Mouse (Mus musculus): ENCODE measurements around the gene Qtrt1.

Gene Qtrt1

DNA sequence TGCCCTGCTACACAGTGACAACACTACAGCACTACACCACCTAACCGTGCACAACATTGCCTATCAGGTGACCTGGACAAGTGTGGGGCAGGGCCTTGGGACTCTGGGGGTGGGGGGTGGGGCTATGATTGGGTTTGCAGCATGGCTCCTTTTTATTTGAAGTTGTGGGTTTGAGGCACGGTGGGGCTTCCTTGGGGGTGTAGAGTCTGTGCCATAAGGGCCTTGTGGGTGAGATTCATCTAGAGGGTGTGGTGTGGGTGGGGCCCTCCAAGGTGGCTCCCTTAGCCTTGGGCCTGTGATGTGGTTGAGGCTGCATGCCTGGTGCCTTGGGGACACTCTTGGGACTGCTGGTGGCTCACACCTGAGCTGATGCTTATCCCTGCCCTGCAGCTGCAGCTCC, 8.0 kb downstream of the Qtrt1 start:
- no peak for DNase-seq (ENCODE audit: low spot score)

DNA sequence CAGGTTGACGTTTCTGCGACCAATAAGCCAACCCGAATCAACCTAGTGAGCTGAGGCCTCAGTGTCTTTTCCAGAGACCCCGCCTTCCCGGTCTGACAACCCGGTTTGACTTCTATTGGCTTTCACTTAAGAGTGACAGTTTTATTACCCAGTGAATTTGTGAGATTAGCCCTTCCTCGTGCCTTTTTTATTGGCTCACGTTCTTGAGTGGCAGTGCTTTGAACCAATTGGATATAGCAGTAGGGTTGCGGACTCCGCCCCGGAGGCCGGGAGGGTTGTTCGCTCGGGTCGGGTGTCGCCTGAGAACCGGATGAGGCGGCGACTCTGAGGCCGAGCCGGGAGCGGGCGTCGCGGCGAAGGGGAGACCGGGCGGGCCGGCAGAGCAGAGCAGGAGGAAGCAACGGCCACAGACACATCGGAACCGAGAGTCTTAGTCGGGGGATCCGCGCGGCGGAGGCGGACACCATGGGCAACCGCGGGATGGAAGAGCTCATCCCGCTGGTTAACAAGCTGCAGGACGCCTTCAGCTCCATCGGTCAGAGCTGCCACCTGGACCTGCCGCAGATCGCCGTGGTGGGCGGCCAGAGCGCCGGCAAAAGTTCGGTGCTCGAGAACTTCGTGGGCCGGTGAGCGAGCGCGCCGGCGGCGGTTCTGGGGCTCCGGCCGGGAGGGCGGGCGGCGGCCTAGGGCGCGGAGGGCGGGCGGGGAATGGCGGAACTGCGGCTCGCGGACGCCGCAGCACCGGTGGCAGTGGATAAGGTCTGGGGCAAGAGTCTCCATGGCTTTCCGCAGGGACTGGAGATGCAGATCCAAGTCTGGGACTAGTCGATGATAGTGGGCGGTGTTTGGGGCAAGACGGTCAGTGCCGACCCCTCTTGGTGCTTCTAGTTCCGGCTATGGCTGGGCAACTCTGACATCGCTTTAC, 13.3 kb downstream of the Qtrt1 start, which contains the start of gene Dnm2:
Gene Dnm2 (plus strand): TSS at position 278 of the 925 bp plus-strand sequence.
- peak; percentile 100 for DNase-seq (ENCODE audit: low spot score)

DNA sequence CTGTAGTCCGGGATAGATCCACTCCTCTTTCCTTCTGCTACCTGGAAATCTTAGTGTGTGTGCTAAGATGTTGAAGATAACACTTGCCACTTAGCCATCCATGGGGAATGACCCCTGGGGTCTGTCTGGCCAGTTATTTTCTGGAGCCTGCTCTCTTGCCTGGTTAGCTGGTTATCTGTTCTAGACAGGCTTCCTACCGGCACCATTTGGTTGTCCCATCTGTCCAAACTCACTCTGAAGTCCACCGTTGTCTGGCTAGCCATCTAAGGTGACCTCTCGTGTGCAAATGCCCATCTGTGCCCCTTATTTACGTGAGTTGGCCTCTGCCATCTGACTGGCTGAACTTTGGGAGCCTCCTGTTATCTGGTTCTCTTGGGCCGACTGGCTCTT, 13.9 kb downstream of the Qtrt1 start:
- DNase-seq (ENCODE audit: low spot score) = peak; percentile 31

DNA sequence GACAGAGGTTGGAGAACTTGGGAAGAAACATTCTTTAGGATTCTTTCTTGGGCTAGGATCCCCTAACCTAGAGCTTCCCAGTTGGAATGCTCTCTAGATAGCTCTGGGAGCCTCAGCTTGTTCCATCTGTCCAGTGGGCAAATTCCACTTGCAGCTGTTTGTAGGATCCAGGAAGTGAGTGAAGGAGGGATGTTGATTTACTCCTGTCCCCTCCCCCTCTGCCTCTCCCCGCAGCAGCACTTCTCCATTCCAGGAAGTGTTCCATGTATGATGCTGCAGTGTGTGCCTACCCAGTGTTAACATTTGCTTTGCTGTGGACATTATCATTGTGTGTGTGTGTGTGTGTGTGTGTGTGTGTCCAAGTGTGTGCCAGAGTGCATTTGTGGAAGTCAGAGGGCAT, 14.4 kb downstream of the Qtrt1 start:
- DNase-seq (ENCODE audit: low spot score) = no peak

DNA sequence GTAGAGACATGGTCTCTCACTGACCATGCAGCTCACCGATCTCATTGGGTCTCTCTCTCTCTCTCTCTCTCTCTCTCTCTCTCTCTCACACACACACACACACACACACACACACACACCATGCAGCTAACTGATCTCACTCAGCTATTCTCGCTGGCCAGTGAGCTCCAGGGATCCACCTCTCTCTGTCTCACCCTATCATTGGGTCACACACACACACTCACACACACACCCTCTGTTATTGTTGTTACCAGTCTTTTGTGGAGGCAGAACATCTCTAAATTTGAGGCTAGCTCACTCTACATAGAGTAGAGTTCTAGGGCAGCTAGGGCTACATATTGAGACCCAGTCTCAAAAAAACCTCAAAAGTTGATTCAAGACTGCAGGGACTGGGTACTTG, 14.9 kb downstream of the Qtrt1 start:
- no peak for DNase-seq (ENCODE audit: low spot score)

DNA sequence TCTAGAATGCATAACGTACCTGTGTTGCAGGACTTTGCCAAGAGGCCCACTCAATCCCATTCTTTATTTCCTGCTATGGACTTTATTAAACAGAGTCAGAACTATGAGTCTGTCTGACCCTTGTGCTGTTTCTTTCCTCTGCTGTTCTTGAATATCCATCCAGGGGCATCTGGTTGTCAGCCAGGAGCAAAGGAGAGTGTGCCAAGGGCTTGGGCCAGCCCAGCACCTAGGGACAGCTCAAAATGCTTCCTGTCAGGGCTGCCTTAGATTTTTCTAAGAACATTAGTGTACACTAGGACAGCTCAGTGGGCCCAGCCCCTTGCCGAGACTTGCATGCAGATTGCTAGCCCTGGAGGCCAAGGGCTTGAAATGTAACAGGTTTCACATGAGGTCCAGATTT, 16.1 kb downstream of the Qtrt1 start:
- DNase-seq (ENCODE audit: low spot score) = no peak

DNA sequence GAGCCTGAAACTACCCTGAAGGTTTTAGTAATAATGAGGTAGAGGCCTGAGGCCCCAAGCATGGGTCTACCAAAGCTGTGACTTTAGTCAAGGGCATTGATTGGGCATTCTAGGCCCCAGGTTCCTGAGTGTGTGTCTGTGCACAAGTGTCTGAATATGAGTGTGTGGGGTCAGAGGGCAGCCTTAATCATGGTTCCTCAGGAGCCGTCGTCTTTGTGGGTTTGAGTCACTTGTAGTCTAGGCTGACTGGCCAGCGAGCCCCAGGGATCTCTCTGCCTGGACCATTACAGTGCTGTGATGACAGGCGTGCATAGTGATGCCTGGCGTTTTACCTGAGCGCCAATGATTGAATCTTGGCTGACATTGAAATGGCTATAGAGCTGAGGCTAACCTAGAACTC, 16.5 kb downstream of the Qtrt1 start:
- DNase-seq (ENCODE audit: low spot score) = no peak

DNA sequence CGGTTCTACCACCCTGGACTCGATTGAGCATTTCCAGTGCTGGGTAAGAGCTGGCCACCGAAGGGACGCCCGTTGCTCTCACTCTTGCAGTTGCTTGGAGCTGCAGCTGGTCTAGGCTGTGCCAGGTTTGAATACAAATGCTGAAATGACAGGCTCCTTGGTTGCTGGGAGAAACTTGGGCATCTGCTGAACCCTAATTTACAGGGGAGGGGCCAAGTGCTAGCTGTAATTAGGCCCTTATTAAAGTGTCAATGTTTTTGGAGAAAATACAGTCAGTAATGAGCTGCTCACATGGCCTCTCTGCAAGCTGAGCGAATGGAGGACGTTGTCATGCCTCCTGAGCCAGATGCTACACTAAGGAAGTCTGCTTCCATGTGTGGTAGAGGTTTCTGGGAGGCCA, 19.1 kb downstream of the Qtrt1 start:
- DNase-seq (ENCODE audit: low spot score) = no peak

DNA sequence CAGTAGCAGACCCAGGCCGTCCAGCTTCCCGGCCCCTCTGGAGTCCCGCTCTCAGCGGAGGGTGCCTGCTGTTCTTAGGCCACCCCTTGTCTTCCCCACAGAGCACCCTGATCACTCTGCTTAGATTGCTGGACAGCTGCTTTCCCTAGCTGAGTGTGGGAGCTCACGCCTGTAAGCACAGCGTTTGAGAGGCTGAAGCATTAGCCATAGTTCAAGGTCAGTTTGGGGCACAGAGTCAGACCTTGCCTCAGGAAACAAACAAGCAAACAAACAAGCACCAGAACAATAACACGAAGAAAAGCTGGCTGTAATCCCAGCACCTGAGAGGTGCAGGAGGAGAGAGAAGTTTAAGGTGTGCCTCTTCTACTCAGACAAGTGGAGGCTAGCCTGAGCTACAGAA, 20.4 kb downstream of the Qtrt1 start:
- no peak for DNase-seq (ENCODE audit: low spot score)

DNA sequence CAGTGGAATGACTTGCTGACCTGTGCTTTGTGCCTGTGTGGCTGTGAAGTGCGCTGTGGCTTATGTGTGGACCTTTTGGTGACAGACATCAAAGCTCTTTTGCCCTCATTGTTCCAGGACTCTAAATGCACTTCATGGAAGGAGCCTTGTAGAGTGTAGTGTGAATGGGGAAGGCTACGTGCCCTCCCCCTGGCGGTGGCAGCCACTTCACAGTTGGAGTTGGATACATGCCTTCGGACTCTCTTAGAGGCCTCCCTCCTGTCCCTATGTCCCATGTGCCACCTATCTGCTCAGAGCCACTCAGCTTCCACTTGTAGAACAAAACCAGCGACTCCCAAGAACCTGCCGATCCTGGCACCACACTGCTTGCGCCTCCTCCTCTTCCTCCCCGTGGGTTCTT, 22.1 kb downstream of the Qtrt1 start:
- DNase-seq (ENCODE audit: low spot score) = no peak

DNA sequence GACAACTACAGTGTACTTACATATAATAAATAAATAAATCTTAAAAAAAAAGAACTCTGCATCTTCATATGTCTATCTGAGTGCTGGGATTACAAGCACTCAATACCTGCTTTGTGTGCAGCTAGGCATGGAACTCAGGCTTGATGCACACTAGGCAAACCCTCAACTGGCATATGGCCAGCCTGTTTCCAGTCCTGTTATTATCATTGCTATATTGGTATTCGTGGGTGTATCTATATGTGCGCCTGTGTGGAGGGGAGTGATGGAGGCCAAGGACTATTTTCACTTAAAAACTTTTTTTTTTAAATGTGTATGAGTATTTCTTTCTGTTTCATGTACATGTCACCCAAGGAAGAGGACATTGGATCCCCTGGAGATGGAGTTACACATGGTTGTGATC, 22.8 kb downstream of the Qtrt1 start:
- DNase-seq (ENCODE audit: low spot score) = no peak

DNA sequence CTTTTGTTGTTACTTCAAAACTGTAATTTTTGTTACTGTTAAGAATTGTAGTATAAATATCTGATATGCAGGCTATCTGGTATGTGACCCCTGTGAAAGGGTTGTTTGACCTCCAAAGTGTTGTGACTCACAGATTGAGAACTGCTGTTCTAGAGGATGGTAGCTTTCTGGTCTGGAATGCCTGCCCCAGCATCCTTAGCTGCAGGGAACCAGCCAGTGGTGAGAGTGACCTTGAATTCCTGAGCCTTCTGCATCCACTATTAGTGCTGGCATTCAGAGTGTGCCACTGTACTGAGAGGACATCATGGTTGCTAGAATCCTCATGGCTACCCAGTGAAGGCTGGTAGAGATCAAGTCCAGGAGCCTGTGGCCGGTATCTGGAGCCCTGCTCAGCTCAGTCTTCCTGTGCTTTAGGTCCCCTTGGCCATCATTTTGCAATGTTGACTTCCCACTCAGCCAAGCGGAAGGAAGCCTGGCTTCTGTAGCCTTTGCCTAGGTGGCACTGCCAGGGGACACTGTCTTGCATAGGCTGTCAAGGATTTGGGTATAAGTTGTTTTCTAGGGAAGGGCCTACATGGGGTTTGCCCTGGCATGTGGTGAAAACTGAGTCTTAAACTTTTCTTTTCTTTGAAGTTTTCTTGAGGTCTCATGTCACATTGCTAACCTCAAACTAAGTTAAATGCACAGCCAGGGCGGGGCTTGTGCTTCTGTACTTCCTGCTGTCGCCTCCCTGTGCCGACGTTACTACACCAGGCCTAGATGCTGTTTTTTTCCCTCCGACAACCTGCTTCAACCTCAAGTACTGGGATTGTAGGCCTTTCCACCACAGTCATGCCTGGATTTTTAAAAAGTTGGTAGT, 24.4 kb downstream of the Qtrt1 start:
- DNase-seq (ENCODE audit: low spot score) = peak; percentile 21

DNA sequence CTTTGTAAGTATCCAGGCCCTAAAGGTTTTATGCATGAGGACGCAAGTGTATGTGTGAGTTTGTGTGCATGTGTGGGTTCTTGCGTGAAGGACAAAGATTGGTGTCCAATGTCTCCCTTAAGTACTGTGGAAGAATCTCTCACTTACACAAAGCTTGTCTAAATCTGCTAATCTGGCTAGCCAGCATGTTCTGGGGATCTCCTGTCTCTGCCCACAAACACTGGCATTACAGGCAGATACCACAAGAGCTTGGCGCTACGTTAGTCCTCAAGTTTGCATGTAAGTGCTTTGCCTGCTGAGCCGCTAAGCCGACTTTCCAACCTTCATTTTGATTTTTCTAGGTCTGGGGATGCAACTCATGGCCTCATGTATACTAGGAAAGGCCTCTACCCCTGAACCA, 25.9 kb downstream of the Qtrt1 start:
- no peak for DNase-seq (ENCODE audit: low spot score)

DNA sequence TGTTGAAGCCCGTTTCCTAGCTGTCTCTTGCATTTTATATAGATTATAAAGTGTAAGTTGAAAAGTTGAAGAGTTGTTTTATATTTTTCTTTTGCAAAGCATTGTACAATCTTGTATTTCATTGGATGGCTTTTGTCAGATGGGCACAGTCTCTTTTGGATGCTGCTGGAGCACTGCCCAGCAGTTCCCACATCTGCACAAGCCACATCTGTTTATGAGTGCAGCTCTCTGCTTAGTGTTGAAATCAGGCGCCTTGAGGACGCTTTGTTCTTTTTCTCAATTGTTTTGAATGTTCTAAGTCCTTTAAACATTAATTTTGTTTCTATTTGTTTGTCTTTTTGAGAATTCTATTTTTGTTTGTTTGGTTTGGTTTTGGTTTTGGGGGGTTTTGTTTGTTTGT, 26.6 kb downstream of the Qtrt1 start:
- DNase-seq (ENCODE audit: low spot score) = no peak

DNA sequence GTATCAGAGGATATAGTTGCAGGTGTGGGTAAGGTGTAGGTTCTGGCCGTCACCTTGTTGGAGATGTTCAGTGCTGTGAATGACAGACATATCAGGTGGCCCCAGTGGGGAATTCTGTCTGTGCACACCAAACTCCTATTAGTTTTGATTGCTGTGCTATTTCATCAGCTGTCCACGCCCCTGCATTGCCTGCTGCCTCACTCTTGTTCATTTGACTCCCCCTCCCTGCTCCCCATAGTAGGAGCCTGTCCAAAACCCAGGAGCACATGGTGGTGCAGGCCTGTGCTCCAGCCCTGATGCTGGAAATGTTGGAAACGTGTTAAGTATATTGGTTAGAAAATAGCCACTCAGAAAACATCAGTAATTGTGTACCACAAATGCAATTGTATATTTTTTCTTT, 27.8 kb downstream of the Qtrt1 start:
- no peak for DNase-seq (ENCODE audit: low spot score)

DNA sequence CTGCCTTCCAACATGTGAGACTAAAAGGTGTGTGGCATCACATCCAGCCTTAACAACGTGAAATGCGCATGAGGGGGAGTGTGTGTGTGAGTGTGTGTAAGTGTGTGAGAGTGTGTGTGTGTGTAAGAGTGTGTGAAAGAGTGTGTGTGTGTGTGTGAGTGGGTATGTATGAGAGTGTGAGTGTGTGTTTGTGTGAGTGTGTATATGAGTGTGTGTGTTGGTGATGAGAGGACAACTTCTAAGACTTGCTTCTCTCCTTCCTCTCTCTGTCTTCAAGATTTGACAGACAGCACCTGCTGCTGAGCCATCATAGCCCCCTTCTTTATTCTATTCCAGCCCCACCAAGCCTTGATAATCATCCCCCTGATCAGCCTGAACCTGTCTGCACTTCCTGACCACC, 28.3 kb downstream of the Qtrt1 start:
- no peak for DNase-seq (ENCODE audit: low spot score)

DNA sequence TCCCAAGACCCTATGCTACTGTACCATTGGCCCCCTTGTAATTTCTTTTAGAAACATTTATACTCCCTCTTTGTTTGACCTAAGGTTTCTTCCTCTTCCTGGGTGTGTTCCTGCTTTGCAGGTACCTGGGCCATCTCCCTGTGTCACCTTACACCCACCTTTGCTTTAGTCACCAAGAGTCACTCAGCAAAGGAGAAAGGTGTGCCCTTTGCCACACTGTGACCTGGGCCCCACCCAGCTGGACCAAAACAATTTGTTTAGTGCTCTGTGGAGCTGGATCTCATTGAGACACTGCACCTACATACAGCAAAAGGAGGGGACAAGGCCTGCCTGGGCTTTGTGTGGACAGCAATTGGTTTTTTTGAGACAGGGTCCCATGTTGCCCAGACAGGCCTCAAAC, 28.8 kb downstream of the Qtrt1 start:
- DNase-seq (ENCODE audit: low spot score) = no peak

DNA sequence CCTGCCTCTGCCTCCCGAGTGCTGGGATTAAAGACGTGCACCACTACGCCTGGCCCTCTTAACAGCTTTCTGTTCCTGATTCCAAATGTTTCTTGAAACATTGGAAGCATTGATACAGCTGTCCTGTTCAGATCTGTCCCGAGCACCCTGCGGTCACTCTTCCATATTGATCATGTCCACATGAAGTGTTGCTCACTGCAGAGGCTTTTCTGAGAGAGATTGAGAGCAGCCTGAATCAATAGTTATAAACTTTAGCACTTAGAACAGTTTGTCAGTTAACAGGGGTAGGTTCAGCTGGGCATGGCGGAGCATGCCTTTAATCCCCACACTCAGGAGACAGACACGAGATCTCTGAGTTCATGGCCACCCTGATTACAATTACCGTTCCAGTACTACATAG, 32.2 kb downstream of the Qtrt1 start:
- DNase-seq (ENCODE audit: low spot score) = no peak

DNA sequence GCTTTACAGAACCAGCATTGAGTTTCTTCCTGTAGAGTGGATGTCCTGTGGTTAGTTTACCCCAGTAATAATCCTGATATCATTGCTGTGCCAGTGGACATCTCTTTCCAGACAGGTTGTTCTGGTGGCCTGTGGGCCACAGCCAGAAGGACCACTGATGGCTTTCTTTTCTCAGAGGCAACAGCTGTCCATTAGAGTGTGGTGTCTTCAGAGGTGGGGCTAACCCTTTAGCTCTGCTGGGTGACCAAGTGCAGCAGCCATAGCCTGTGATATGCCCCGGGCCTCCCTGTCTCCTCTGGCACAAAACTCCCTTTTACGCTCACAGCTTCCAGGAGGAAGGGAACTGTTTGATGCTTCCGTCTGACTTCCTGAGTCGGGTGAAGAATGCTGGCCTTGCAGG, 32.9 kb downstream of the Qtrt1 start:
- no peak for DNase-seq (ENCODE audit: low spot score)

DNA sequence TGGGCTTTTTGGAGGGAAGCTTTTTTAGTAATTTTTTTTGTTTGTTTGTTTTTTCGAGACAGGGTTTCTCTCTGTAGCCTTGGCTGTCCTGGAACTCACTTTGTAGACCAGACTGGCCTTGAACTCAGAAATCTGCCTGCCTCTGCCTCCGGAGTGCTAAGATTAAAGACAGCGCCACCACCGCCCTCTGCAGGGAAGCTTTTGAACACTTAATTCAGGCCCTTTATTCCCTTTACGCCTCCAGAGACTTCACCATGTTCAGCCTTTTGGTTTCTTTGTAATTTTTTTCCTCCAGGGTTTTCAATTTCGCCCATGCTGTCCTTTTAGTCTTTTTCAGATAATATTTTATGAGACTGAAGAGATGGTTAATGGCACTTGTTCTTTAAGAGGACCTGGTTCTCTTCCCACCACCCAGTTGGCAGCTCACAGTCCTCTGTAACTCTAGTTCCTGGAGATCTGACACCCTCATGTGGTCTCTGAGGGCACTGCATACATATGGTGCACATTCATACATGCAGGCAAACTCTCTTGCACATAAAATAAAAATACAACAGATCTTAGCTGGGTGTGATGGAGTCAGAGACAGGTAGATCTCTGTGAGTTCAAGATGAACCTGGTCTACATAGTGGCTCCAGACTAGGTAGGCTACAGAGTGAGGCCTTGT, 33.6 kb downstream of the Qtrt1 start:
- no peak for DNase-seq (ENCODE audit: low spot score)

DNA sequence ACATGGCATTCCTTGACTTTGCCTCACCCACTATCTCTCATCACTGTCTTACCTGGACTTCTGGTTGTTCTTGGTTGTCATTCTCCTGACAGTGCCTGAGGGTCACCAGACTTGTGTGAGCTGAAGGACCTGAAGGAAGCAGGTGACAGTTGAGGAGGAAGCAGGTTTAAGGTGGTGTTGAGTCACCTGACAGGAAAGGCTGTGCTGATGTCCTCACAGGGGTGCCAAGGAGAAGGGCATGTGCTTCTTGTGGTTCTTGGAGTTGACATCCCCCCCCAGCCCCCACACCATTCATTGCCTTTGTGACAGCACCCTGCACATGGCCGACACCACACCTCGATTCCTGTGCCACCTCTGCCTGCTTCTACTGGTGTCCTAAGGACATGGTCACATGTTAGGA, 36.1 kb downstream of the Qtrt1 start:
- DNase-seq (ENCODE audit: low spot score) = no peak

DNA sequence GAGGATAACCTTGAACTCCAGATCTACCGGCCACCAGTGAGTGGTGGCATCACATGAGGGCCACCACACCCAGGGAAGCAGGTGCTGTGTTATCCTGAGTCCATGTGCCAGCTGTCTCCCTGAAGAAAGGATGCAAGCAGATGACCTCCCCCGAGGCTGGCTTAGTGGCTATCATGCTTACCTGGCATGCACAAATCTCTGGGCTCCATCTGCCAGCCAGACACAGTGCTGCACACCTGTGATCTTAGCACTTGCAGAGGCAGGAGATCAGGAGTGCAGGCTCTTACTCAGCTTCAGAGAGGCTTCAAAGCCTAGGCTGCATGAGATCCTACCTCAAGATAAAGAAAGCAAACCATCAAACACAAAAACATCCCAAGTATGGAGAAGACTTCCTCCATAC, 38.1 kb downstream of the Qtrt1 start:
- no peak for DNase-seq (ENCODE audit: low spot score)

DNA sequence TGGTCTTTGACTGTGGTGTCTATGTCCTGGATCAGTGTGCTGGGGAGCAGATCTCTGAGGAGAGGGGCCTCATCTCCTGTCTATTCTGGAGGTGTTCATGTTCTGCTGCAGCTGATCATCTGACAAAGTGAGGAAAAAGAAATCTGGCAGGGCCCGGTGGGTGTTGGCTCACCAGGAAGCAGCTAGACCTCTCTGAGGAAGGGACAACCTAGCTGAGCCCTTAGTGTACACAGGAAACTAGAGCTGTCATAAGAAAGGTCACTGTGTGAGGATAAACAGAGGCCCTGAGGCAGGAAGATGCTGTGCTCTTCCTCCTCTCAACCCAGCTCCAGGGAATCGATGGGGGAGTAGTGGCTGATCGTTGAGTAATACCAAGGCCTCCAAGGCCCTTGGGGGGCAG, 38.6 kb downstream of the Qtrt1 start:
- DNase-seq (ENCODE audit: low spot score) = no peak

Data from spleen, adult 12 weeks (tissue).